Mouse (Mus musculus) spleen, postnatal 14 days (tissue): ENCODE results near the gene Hist1h1a.
"Not testable (repeated sequence)": the region's sequence is repeated elsewhere in the genome, so short reads cannot be mapped to it uniquely, and the experiment has no call there.

Experiments used
- DNase-seq, 2 experiments: peaks; one replicate each; pipeline ENCODE4 v3.0.0; 2021 to 2022; ENCODE audit warnings: low spot score in 2 of 2

Gene Hist1h1a

GRCm38 (mm10) chr13:23763586-23764323 is at the start of gene Hist1h1a:
Gene Hist1h1a (plus strand): TSS chr13:23763666.
- peak; percentile 75 to 84 for DNase-seq

GRCm38 (mm10) chr13:23716261-23717042 is 47.0 kb upstream of the Hist1h1a start:
- DNase-seq, result no peak

GRCm38 (mm10) chr13:23717176-23717575 is 46.3 kb upstream of the Hist1h1a start:
- no peak for DNase-seq

DNA sequence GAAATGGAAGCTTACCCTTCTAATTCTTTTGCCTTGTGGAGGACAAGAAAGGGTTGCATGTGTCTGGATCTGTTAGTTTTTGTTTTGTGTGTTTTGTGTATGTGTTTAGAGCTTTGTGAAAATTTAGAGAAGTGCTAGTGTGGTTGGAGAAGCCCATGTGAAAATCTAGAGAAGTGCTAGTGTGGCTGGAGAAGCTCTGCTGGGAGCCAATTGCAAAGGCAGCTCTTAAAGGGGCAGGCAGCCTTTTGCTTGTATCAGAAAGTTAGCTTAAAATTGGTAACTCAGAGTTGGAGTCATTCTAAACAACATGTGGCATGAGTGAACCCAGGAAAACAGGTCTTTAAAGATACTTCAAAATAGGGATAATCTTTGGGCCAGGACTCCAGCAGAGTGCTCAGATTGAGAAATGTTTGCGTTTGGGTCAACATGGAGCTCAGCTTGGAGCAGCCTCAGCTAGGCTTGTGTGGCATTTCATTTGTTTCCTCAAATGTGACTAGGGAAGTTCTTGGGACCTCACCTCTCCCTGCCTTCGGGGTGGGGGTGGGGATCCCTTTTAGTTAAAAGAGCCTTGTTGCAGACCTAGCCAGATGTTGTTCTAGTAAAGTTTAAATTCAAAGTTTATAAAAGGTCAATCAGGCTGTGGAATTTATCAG is 45.7 kb upstream of the Hist1h1a start:
- DNase-seq, result not testable (repeated sequence)

DNA sequence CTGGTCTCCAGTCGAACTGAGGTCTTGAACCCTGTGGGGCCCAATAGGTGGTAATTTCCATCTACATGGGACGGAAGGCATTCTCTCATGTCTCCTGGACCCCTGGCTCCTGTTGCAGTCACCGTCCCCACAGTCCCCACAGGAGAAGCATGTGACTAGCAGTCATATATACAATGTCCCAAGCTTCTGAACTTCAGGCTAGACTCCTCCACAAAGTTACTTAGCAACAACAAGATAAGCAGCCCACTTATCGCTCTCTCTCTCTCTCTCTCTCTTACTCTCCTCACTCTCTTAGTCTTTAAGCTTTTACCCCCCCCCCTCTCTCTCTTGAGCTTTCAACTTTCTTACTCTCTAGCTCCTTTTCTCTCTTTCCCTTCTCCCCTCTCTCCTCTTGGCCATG is 39.2 kb upstream of the Hist1h1a start:
- no peak for DNase-seq

- DNase-seq, result no peak
These were observed 38.3 kb upstream of the Hist1h1a start for GRCm38 (mm10) chr13:23725213-23725612.

DNA sequence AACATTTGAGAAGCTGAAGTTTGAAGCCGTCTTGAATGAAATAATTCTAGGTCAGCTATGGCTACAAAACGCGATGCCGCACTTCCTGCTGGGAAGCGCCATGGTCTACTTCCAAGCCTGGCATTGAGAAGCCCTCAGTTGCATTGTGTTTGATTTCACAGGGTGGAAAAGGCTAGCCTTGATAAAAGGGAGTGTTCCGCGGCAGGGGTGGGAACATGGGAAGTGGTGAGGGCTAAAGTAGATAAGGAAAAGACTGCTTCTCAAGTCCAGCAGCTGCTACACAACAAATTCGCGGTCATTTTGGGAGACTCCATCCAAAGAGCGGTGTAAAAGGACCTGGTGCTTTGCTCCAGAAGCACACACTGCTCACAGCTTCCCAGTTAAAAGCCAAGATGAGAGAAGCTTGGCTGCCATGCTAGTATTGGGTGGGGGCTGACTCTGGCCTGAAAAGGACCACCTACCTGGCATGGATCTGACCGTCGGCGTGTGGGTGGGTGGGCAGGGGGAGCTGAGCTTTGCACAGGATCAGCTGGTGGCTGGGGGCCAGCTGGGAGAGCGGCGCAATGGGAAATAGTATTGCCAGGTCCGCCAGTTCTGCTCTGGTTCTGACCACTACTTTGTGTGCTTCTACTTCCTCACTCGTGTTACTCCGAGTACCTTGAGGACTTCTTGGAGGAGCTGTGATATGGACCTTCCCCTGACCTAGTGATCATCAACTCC is 34.8 kb upstream of the Hist1h1a start:
- no peak for DNase-seq

DNA sequence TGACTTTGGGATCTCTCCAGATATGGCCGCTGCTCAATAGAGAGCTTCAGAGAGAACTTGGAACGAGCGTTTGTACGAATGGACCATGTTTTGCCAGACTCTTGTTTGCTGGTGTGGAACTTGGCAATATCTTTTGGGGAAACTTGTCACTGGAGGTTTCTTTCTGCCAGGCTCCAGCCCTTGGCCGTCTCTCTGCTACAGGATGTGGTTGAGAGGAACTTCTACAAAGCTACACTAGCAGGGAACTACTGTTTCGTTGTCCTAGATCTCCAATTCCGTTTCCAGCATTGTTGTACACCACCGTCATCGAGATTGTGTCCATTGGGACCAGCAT is 34.3 kb upstream of the Hist1h1a start:
- no peak for DNase-seq

DNA sequence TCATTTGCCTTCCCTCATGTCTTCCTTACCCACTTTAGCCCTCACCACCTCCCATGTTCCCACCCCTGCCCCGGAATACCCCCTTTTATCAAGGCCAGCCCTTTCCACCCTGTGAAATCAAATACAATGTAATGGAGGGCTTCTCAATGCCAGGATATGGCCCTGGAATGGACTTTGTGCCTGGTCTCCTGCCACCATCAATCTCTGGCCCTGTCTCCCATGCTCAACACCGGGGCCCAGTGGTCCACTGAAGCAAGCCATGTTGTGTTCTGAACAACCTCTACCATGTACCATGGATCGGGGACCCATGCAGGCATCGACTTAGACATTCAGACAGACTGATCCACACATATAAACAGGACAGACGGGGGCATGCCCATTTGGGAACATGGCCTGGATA is 33.8 kb upstream of the Hist1h1a start:
- no peak for DNase-seq

DNA sequence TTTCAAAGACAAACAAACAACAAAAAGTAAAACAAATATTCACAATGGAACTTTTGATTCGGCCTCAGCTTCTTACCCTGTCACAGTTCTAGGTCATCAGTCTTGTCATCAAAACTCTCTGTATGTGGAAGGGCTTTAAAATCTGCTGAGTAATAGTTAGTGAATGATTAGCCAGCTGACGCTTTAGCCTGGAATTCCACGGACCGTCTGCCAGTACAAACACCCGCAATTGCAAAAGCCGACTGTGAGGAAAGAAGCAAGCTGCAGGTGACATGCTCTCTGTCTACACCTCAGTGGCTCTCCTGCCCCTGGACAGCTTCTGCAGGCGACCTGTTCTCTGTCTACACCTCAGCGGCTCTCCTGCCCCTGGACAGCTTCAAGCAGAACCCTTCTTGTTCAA is 33.0 kb upstream of the Hist1h1a start:
- DNase-seq, result no peak

- DNase-seq, result no peak
These were observed 31.2 kb upstream of the Hist1h1a start for GRCm38 (mm10) chr13:23732156-23732804.

DNA sequence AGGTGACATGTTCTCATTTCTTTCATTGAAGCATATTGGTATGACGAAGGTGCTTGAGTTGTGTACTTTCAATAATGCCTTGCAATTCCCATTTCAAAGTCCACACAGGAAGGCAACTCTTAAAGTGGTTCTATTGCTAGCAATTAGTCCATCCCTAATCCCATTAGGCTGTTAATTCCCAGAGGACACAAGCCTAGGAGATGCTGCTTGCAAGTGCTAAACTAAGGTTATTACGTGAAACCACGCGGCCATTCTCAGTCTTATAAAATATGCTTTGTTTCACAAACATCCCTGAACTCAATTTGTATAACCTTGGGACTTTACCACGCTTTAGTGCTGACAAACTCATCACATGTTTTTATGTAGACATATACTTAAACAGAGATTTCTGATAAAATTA is 26.4 kb upstream of the Hist1h1a start:
- DNase-seq, result no peak

DNA sequence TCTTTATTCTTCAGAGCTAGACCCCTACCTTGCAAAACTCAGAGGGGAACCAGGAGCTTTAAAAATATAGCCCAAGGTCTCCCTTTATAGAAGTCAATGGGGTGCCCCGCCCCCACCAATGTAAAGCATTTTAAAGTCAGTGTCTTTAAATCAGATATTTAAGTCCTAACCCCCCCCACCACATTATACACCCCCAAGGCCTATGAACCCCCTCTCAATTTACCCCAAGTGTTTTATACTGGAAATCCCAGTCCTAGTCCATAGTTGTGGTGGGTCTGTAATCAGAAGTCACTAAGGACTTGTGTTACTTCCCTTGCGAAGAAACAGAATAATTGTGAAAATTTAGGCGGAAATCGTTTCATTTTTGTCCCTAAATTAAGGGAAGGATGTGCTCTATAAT is 25.4 kb upstream of the Hist1h1a start:
- DNase-seq, result no peak

GRCm38 (mm10) chr13:23738677-23739068 is 24.8 kb upstream of the Hist1h1a start, which contains the start of gene Hist1h1c:
Gene Hist1h1c (plus strand): TSS chr13:23738808.
- DNase-seq, result peak; percentile 94 to 98

GRCm38 (mm10) chr13:23739069-23739921 is 24.2 kb upstream of the Hist1h1a start:
- peak; percentile 85 to 90 for DNase-seq

GRCm38 (mm10) chr13:23739922-23740252 is 23.6 kb upstream of the Hist1h1a start:
- DNase-seq, result no peak

GRCm38 (mm10) chr13:23740256-23740840 is 23.1 kb upstream of the Hist1h1a start:
- DNase-seq, result no peak

GRCm38 (mm10) chr13:23740910-23741309 is 22.6 kb upstream of the Hist1h1a start:
- no peak for DNase-seq

- DNase-seq, result no peak
These were observed 21.5 kb upstream of the Hist1h1a start for GRCm38 (mm10) chr13:23742007-23742406.

DNA sequence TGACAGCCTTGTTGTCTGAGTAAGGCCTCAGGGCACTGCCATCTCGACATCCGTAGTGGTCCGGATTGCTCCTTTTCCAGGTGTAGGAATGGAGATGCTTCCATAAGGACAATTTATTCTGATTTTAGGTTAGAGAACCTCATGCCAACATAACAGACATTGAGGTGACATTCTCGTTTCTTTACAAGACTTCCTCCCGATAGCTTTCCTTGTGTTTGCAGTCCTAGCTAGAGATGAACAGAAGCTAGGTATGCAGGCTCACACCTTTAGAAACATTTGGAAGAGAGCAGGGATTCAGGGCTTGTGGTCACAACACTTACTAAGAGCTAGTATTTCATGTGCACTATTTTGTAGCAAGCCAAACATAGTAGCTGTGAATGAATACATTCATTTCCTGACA is 20.3 kb upstream of the Hist1h1a start:
- DNase-seq, result no peak
